Mouse (Mus musculus) MEL (cell line): ENCODE data around the gene Snta1.

ENCODE experiments used
- E2F4 ChIP-seq: IDR thresholded peaks from 2 replicates; pipeline ENCODE4 v1.6.1; 2011; ENCODE audit warnings: low read depth, low read length, improper control_type of control experiment, borderline replicate concordance
- KAT2A ChIP-seq: conservative IDR thresholded peaks from 2 replicates; pipeline ENCODE4 v1.6.1; 2012; ENCODE audit warnings: low read depth, low read length, improper control_type of control experiment, inconsistent platforms
- MAFK ChIP-seq: IDR thresholded peaks from 2 replicates; pipeline ENCODE4 v1.6.1; 2011; ENCODE audit warnings: low read depth, mild to moderate bottlenecking, low read length, improper control_type of control experiment, borderline replicate concordance
- MXI1 ChIP-seq: IDR thresholded peaks from 2 replicates; pipeline ENCODE4 v1.6.1; 2011; ENCODE audit warnings: mild to moderate bottlenecking, low read depth, low read length, improper control_type of control experiment
- POLR2A ChIP-seq, 2 experiments: IDR thresholded peaks; 2 replicates each; pipeline ENCODE4 v1.6.1; 2011 to 2012; ENCODE audit warnings: low read length in 2 of 2, mild to moderate bottlenecking in 2 of 2, control low read depth in 1 of 2, improper control_type of control experiment in 1 of 2, low read depth in 1 of 2, moderate library complexity in 1 of 2; ENCODE audit not compliant: control insufficient read depth in 1 of 2, insufficient read depth in 1 of 2, poor library complexity in 1 of 2
- TBP ChIP-seq: IDR thresholded peaks from 2 replicates; pipeline ENCODE4 v1.8.0; 2011; ENCODE audit warnings: low read depth, low read length, improper control_type of control experiment

DNA sequence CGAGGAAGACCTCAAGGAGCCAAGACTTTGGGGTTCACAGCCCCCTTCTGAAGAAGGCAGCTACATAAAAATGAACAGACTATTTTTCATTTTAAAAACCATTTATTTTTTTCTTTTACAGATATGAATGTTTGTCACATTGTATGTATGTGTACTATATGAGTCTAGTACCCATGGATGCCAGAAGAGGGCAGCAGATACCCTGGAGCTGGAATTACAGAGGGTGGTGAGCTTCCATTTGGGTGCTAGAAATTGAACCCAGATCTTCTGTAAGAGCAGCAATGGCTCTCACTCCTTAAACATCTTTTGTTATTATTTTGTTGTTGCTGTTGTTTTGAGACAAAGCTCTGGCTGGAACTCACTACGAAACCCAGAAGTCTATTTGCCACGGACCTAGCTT lies 17.6 kb upstream of the Snta1 start:
- no peak for TF ChIP-seq POLR2A (IDR thresholded peaks at IDR 0.05; ENCODE audit: control insufficient read depth in 1 of 2, insufficient read depth in 1 of 2, low read depth in 1 of 2, low read length in 2 of 2, poor library complexity in 1 of 2)
- no peak for TF ChIP-seq MXI1
- no peak for TF ChIP-seq KAT2A
- TF ChIP-seq E2F4: no peak
- no peak for TF ChIP-seq TBP
- TF ChIP-seq MAFK: no peak
